Mouse (Mus musculus): ENCODE data around the gene Stac2. TPM values are rescaled to one million over a fixed set of nuclear protein-coding genes. Genes with fewer than 3 reads are reported as not detected.

Gene Stac2
- polyA plus RNA-seq, 1 experiment from 2014 or later, result 3.9 TPM

DNA sequence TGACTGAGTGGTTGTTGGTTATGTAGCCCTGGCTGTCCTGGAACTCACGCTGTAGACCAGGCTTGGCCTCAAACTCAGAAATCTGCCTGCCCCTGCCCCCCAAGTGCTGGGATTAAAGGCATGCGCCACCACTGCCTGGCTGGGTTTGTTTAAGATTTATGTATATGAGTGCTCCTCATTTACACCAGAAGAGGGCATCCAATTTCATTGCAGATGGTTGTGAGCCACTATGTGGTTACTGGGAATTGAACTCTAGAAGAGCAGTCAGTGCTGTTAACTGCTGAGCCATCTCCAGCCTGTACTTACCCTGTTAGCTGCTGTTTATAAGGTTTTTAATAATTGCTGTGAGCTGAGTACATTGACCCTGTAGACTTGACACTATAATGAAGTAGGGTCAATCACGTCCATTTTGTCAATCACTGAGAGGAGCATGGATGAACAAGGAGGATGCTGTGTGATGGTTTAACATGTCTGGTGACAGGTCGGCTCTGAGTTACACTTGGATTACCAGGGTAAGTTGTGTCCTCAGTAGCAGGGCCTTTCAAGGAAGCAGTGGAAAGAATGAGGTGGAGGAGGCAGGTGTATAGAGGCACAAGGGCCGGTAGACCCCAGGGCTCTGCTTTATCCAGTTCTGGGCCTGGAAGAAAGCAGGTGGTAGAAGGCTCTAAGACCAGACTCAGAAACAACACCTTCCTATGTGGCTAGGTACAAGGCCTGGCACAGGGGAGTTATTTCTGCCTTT lies 22.4 kb downstream of the Stac2 start:
- Histone ChIP-seq H3K4me1 (peaks cover 26% of the 10 kb centered on the region), H3K4me3 (no peak overlapping the region), H3K4me2 (no peak overlapping the region), H3K9ac (no peak overlapping the region), H3K27me3 (replicated peaks) (no peaks in the 10 kb centered on the region), H3K36me3 (replicated peaks) (peaks cover 26% of the 10 kb centered on the region), H3K27ac (no peak overlapping the region), H3K9me3 (no peaks in the 10 kb centered on the region)
- ATAC-seq (replicated peaks), result no peak
- WGBS, result 47% methylated on average over 5 of the region's 5 CpGs

DNA sequence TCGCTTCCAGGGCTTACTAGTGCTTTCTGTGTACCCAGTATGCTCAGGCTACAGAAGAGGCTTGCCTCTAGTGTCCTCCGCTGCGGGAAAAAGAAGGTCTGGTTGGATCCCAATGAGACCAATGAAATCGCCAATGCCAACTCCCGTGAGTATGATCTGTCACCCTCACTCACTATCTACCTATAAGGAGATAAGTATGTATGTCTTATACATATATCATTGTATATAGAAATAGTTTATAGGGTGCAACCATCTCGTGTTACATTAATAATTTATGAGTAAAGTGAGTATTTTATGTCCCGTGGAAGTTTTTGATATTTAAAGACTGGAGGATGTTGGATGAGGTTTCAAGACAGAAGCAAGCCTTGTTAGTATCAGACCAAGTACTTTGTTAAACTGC lies 25.5 kb downstream of the Stac2 start:
- Histone ChIP-seq H3K9me3 (no peaks in the 10 kb centered on the region), H3K4me3 (peak overlapping the region; percentile 81), H3K27me3 (replicated peaks) (no peaks in the 10 kb centered on the region), H3K27ac (no peak overlapping the region), H3K4me2 (peak overlapping the region; percentile 76), H3K4me1 (peaks cover 27% of the 10 kb centered on the region), H3K9ac (peak overlapping the region; percentile 99), H3K36me3 (replicated peaks) (peaks cover 26% of the 10 kb centered on the region)
- WGBS, result 23% methylated on average over 7 of the region's 7 CpGs
- ATAC-seq (replicated peaks), result no peak

DNA sequence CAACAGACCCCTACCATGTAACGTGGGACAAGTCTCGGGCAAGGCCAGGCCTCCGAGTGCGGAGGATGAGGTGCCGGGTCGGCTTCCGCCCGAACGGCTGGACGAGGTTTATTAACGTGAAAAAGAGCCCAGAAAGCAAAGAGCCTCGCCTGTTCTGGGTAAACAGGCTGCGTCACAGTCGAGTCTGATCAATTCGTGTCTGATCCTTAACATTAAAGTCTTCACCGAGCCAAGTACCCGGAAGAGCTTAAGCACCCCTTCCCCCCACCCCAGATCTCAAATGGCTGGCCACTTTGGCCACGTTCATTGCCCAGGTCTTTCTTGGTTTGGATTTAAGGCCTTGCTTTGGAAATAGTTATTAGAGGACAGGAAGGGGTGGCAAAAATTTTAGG lies 26.0 kb downstream of the Stac2 start:
- Histone ChIP-seq H3K27me3 (replicated peaks) (no peaks in the 10 kb centered on the region), H3K36me3 (replicated peaks) (peaks cover 26% of the 10 kb centered on the region), H3K9ac (peak overlapping the region; percentile 99), H3K4me3 (peak overlapping the region; percentile 81), H3K27ac (peak overlapping the region; percentile 92), H3K4me1 (peaks cover 27% of the 10 kb centered on the region), H3K4me2 (peak overlapping the region; percentile 76), H3K9me3 (no peaks in the 10 kb centered on the region)
- no peak for ATAC-seq (replicated peaks)
- under 1% methylated on average over 18 of the region's 18 CpGs for WGBS

DNA sequence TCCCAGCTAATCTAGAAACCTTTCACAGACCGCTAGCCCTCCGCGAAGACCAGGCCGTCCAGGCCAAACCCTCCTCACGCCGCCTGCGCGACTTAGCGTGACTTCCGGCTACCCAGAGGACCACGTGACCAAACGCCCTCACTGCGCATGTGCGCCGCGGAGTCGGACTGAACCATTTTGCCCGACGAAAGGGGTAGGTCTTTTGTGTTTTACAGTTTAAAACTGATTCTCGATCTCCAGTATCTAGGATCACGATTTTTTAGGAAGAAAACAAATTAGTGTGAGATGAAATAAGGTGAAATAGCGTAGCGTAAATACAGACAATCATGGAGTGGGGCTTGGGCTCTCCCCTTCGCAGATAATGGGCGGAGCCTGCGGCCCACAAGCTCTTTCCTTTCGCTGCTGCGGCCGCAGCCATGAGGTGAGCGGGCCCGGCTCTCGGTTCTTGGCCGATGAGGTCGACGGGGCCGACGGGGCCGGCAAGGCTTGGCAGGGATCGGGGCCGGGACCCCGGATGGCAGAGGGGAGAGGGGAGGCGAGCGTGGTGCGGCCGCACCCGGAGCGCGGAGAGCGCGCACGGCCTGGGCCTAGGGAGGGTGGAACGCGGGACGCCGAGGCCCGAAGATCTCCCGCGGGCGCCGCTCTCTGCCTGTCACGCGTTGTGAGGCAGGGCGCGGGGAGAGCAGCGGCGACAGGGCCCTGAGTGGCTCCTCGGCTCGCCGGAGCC lies 26.5 kb downstream of the Stac2 start, which contains the start of gene Rpl19:
Rpl19 (plus strand) TSS at position 141 of the 727 bp plus-strand sequence.
- Histone ChIP-seq H3K27ac (peak within 1 kb of the TSS; percentile 92), H3K4me1 (peaks cover 27% of the 10 kb centered on the region), H3K9ac (peak within 1 kb of the TSS; percentile 99), H3K4me2 (peak within 1 kb of the TSS; percentile 76), H3K27me3 (replicated peaks) (no peaks in the 10 kb centered on the region), H3K36me3 (replicated peaks) (peaks cover 26% of the 10 kb centered on the region), H3K9me3 (no peaks in the 10 kb centered on the region), H3K4me3 (peak within 1 kb of the TSS; percentile 81)
- under 1% methylated on average over 69 of the region's 69 CpGs for WGBS
- ATAC-seq (replicated peaks), result peak; percentile 69

DNA sequence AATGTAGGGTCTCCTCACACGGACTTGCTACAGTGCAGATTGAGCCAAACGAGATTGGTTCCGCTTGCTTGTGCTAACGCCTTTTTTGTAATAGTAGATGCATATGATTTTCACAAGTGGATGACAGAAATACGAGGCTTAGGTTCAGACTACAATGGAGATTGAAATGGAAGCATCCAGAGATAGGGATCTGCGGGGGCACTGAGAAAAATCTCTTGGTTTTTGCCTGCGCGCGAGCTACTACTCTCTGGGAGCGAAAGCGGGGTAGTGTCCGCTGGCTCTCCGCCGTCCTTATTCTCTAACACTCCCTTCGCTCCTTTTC lies 27.1 kb downstream of the Stac2 start:
- Histone ChIP-seq H3K9me3 (no peaks in the 10 kb centered on the region), H3K4me1 (peaks cover 32% of the 10 kb centered on the region), H3K9ac (peak overlapping the region; percentile 99), H3K4me2 (peak overlapping the region; percentile 76), H3K27ac (peak overlapping the region; percentile 92), H3K4me3 (peak overlapping the region; percentile 81), H3K36me3 (replicated peaks) (peaks cover 25% of the 10 kb centered on the region), H3K27me3 (replicated peaks) (no peaks in the 10 kb centered on the region)
- WGBS, result 4% methylated on average over 15 of the region's 15 CpGs
- no peak for ATAC-seq (replicated peaks)

DNA sequence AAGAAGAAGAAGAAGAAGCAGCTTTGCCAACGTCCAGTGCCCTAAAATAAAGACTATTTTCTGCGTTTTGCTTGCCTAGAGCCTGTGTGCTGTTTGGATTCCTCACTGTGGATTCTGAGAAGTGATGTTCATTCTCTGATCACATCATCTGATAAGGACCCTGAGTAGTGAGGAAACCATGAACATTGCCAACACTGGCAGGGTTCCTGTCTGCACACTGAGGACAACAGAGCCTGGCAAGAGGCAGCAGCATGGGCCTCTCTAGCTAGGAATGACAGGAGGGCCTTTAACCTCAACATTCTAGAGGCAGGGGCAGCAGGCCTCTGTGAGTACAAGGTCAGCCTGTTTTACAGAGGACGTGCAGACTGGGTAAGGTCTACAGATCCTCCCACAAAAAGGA lies 28.7 kb downstream of the Stac2 start:
- Histone ChIP-seq H3K9ac (no peak overlapping the region), H3K36me3 (replicated peaks) (peaks cover 11% of the 10 kb centered on the region), H3K4me2 (no peak overlapping the region), H3K9me3 (no peaks in the 10 kb centered on the region), H3K4me3 (no peak overlapping the region), H3K27me3 (replicated peaks) (no peaks in the 10 kb centered on the region), H3K4me1 (peaks cover 49% of the 10 kb centered on the region), H3K27ac (no peak overlapping the region)
- no peak for ATAC-seq (replicated peaks)
- 94% methylated on average over 3 of the region's 3 CpGs for WGBS

DNA sequence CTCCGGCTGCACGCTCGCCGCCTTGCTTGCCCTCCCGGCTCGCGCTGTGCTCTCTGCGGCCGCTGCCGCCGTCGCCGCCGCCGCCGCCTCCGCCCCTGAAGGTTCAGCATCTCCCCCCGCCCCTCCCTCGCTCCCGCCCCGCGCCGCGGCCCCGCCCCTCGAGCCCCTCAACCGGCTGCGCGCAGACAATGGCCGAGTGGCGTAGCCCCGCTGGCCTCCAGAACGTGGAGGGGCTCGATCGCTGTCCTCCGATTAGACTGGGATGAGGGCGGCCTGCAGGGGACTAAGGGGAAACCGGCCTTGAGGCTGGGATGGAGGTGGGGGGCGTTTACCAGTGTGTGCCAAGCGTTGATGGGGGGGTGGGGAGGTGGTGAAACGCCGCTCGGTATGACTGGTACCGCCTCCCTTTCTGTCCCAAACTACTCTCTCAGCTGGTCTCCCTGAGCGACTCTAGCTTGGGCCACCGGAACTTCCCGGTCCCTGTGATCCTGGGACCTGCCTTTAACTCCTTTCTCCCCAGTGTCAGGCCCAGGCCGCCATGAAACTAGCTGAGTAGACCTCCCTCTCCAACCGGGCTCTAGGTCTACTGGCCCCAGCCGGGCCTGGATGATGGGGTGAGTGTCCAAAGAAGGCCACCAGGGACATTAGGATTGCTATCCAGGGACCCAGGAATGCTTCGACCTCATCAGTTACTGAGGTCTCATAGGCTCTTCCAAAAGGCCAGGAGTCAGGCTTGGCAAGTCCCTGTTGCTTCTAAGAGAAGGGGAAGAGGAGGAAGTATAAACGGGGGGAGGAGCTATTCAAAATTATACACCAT lies 30.5 kb downstream of the Stac2 start, which contains the start of gene Cacnb1:
Cacnb1 (minus strand) TSS at position 480 of the 817 bp plus-strand sequence.
- peaks cover 57% of the 10 kb centered on the region for H3K4me1 ChIP-seq
- WGBS, result 1% methylated on average over 50 of the region's 52 CpGs

DNA sequence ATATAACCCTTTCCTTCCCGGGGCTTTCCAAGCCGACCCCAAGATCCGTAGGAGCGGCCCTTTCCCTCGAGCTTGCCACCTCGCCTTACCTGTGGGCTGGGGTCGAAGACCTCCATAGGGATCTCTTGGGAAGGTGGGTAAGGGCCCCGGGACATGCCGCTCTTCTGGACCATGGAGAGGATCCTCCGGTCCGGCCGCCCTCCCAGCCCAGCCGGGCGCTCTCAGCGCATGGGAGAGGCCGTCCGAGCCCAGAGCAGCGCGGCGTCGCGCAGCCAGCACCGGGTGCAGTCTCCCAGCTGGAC lies 31.1 kb downstream of the Stac2 start:
- Histone ChIP-seq H3K27me3 (replicated peaks) (no peaks in the 10 kb centered on the region), H3K27ac (peak overlapping the region; percentile 96), H3K4me3 (peak overlapping the region; percentile 86), H3K9ac (peak overlapping the region; percentile 95), H3K36me3 (replicated peaks) (no peaks in the 10 kb centered on the region; the same call in 1 of the 2 replicates), H3K4me2 (peak overlapping the region; percentile 72), H3K4me1 (peaks cover 53% of the 10 kb centered on the region), H3K9me3 (no peaks in the 10 kb centered on the region)
- under 1% methylated on average over 19 of the region's 23 CpGs for WGBS
- ATAC-seq (replicated peaks), result peak; percentile 48

More for the DNA sequence above, 30.5 kb downstream of the Stac2 start, which contains the start of gene Cacnb1:
- H3K4me3 ChIP-seq, result peak within 1 kb of the TSS; percentile 86
- H3K9me3 ChIP-seq, result no peaks in the 10 kb centered on the region
- H3K27ac ChIP-seq, result peak within 1 kb of the TSS; percentile 96
- ATAC-seq (replicated peaks), result peak; percentile 59
- H3K4me2 ChIP-seq, result peak within 1 kb of the TSS; percentile 72
- H3K27me3 ChIP-seq (replicated peaks), result no peaks in the 10 kb centered on the region
- peak within 1 kb of the TSS; percentile 95 for H3K9ac ChIP-seq
- H3K36me3 ChIP-seq (replicated peaks), result no peaks in the 10 kb centered on the region

DNA sequence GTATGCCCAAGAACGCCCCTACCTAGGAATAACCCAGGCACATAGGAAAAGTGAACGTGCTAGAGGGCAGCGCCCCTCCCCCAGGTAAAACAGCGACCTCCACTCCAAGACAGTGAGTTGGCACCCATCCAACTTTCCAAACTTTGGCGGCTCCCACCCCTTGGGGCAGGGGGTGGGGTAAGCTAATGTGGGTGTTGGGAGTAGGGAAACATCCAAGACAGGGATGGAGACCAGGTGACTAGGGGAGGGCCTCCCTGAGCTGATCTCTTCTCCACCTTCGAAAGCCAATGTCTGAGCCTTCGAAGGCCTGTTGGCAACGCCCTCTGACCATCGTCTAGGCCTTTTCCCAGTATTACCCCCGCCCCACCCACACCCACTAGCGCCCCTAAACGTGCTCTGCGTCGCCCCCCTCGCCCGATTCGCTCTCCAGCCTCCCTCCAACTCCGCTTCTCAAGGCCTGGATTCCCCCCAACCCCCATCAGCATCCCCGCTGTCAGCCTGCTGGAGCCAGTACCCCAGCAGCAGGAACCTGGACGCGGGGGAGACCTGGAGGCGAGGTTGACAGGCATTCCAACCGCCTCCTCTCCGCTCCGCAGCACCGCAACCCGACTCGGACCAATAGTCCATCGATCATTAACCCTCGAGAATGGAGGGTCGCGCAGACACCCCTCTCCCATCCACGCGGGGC lies 31.6 kb downstream of the Stac2 start:
- Histone ChIP-seq H3K9ac (peak overlapping the region; percentile 95), H3K4me3 (peak overlapping the region; percentile 86), H3K4me2 (peak overlapping the region; percentile 72), H3K36me3 (replicated peaks) (peaks cover 2% of the 10 kb centered on the region; the same call in 1 of the 2 replicates), H3K9me3 (no peaks in the 10 kb centered on the region), H3K4me1 (peaks cover 53% of the 10 kb centered on the region), H3K27ac (peak overlapping the region; percentile 96), H3K27me3 (replicated peaks) (no peaks in the 10 kb centered on the region)
- WGBS, result 4% methylated on average over 33 of the region's 34 CpGs
- ATAC-seq (replicated peaks), result peak; percentile 22

DNA sequence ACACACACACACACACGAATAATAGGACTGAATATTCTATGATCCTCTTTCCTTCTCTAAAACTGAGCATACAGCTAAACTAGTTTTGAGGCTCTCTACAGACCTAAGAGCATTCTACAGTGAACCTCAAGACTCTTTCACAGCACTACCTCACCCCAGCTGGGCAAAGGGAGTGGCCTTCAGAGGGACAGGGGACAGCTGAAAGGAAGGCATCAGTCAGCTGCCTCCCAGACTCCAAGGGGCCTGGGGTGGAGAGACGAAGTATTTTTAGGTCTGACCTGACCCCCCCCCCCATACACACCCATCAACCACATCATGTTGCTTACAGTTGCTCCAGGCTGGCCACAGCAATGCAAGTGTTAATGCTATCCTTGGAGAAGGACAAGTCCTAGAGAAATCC lies 32.1 kb downstream of the Stac2 start:
- H3K27me3 ChIP-seq (replicated peaks), result no peaks in the 10 kb centered on the region
- H3K4me3 ChIP-seq, result peak overlapping the region; percentile 86
- peak overlapping the region; percentile 95 for H3K9ac ChIP-seq
- no peak for ATAC-seq (replicated peaks)
- peak overlapping the region; percentile 96 for H3K27ac ChIP-seq
- WGBS, result 46% methylated on average over 2 of the region's 2 CpGs
- peaks cover 52% of the 10 kb centered on the region for H3K4me1 ChIP-seq
- H3K4me2 ChIP-seq, result peak overlapping the region; percentile 72
- H3K9me3 ChIP-seq, result no peaks in the 10 kb centered on the region
- peaks cover 8% of the 10 kb centered on the region; the same call in 1 of the 2 replicates for H3K36me3 ChIP-seq (replicated peaks)

DNA sequence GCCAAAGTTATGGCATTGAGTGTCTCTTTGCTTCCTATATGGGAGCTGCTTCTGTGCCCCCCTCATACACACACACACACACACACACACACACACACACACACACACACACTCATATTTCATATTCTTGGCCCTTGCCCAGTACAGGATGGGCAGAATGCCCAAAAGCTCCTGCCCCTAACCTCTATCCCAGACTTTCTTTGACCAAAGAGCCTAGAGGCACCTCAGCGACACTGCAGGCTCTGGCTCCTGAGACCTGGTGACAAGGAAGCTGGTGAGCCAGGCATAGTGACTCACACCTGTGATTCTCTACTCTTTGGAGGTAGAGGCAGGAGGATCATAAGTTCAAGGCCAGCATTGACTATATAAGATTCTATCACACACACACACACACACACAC lies 32.6 kb downstream of the Stac2 start:
- Histone ChIP-seq H3K4me2 (peak overlapping the region; percentile 72), H3K4me1 (peaks cover 48% of the 10 kb centered on the region), H3K36me3 (replicated peaks) (peaks cover 12% of the 10 kb centered on the region), H3K4me3 (peak overlapping the region; percentile 86), H3K9ac (peak overlapping the region; percentile 95), H3K27ac (peak overlapping the region; percentile 57), H3K27me3 (replicated peaks) (no peaks in the 10 kb centered on the region), H3K9me3 (no peaks in the 10 kb centered on the region)
- WGBS, result 48% methylated on average over 1 of the region's 1 CpGs
- no peak for ATAC-seq (replicated peaks)
